Mouse (Mus musculus) embryonic facial prominence, embryonic 10.5 days (tissue): ENCODE data around the gene Slc25a54. TPM values are rescaled to one million over a fixed set of nuclear protein-coding genes. Genes with fewer than 3 reads are reported as not detected.

Source experiments
- DNase-seq: peaks from one replicate; pipeline ENCODE4 v3.0.0-alpha.2; 2017; ENCODE audit warnings: low spot score
- H3K27ac ChIP-seq: fragments of 300-500 bp; sonication (generic); replicated peaks from 2 replicates; pipeline ENCODE4 v1.5.1; 2016; ENCODE audit warnings: mild to moderate bottlenecking
- H3K27me3 ChIP-seq: fragments of 300-500 bp; sonication (generic); replicated peaks from 2 replicates; pipeline ENCODE4 v1.6.1; 2016; ENCODE audit warnings: low read depth, mild to moderate bottlenecking; ENCODE audit not compliant: poor library complexity, severe bottlenecking
- H3K36me3 ChIP-seq: fragments of 300-500 bp; sonication (generic); replicated peaks from 2 replicates; pipeline ENCODE4 v1.6.1; 2016; ENCODE audit warnings: mild to moderate bottlenecking, moderate library complexity
- H3K4me1 ChIP-seq: fragments of 300-500 bp; sonication (generic); 2 replicates; pipeline ENCODE4 v1.6.1; 2016
- H3K4me3 ChIP-seq: fragments of 300-500 bp; sonication (generic); 2 replicates; pipeline ENCODE4 v1.5.1; 2016; ENCODE audit warnings: mild to moderate bottlenecking, moderate library complexity
- H3K9me3 ChIP-seq: fragments of 300-500 bp; sonication (generic); 2 replicates; pipeline ENCODE4 v1.6.1; 2016; ENCODE audit warnings: mild to moderate bottlenecking
- WGBS: fragments of 180-500 bp; shearing (Covaris S2); methylation state at CpG from one replicate; pipeline ENCODE4 v1.1.7; 2016; 5-methylcytosine and 5-hydroxymethylcytosine counted together
- microRNA-seq: library from miRNA; unstranded; fragments of <30 nt; microRNA quantifications from one replicate; pipeline ENCODE4, GENCODE M21; 2017
- polyA plus RNA-seq: library from polyadenylated mRNA; unstranded; fragments of >200 nt; fragmentation: Nextera tagmentation; extraction: Ambion mirVana; gene quantifications from 2 replicates; pipeline ENCODE4 v1.2.1, GENCODE M21; 2016

Slc25a54 gene
- polyA plus RNA-seq, 1 experiment from 2014 or later: not detected

DNA sequence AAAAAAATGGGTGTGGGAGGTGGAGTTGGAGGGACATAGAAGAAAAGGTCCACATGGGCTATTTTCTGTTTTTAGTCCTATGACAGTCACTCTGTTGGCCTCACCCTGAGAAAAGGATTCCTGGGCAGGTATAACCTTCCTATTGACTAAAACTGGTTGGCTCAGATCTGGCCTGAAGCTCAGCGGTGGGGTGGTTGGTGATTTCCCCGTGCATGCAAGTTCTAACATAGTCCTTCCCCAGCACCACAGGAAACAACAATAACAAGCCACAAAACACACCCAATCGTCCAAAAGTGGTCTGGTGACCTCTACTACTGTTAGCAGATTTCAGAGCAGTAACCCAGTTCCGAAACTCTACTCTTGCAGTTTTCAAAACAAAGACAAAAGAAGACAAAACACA lies 52.7 kb downstream of the Slc25a54 start:
- H3K9me3 ChIP-seq: no peaks in the 10 kb centered on the region
- peaks cover 47% of the 10 kb centered on the region for H3K36me3 ChIP-seq
- H3K27ac ChIP-seq: no peak overlapping the region
- 85% methylated on average over 4 of the region's 4 CpGs for WGBS
- no peak overlapping the region for H3K4me3 ChIP-seq
- no peaks in the 10 kb centered on the region for H3K4me1 ChIP-seq
- no peak for DNase-seq
- no peaks in the 10 kb centered on the region for H3K27me3 ChIP-seq

DNA sequence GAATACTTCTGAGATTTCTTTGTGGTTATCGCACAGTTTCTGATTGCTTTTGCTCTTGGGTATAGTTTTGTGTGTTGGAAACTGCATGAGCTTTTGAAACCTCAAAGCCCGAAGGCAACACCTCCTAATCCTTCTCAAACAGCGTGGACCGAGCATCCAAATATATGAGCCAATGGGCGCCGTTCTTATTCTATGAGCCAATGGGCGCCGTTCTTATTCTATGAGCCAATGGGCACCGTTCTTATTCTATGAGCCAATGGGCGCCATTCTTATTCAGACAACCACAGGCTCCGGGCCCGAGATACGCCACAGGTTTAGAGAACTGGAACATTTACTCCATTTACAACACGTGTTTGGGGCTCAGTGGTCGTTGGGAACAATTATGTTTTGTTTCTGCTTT lies 53.8 kb downstream of the Slc25a54 start:
- Histone ChIP-seq H3K4me3 (no peak overlapping the region), H3K4me1 (no peaks in the 10 kb centered on the region), H3K36me3 (peaks cover 43% of the 10 kb centered on the region), H3K27ac (no peak overlapping the region), H3K9me3 (no peaks in the 10 kb centered on the region), H3K27me3 (no peaks in the 10 kb centered on the region)
- 95% methylated on average over 15 of the region's 15 CpGs for WGBS
- DNase-seq: no peak

DNA sequence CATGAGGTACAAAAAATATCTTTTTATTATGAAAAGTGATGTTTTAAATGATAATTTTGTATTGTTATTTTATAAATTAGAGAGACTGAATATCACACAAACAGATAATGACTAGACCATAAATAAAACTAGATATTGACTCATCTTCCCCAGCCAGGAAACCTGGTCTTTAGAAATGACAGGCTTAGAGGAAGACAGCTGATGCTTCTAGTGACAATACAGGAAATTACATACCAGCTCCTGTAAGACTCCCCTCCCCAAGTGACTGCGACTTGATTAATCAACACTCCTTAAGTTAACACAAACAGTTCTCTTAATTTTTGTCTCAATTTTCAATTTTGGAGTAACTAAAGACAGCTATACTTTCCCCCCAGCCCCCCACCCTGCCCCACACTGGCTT lies 55.1 kb downstream of the Slc25a54 start:
- H3K27ac ChIP-seq: no peak overlapping the region
- no peak for DNase-seq
- WGBS: 83% methylated on average over 1 of the region's 1 CpGs
- H3K36me3 ChIP-seq: peaks cover 43% of the 10 kb centered on the region
- no peaks in the 10 kb centered on the region for H3K27me3 ChIP-seq
- H3K4me3 ChIP-seq: no peak overlapping the region
- H3K9me3 ChIP-seq: no peaks in the 10 kb centered on the region
- no peaks in the 10 kb centered on the region for H3K4me1 ChIP-seq

DNA sequence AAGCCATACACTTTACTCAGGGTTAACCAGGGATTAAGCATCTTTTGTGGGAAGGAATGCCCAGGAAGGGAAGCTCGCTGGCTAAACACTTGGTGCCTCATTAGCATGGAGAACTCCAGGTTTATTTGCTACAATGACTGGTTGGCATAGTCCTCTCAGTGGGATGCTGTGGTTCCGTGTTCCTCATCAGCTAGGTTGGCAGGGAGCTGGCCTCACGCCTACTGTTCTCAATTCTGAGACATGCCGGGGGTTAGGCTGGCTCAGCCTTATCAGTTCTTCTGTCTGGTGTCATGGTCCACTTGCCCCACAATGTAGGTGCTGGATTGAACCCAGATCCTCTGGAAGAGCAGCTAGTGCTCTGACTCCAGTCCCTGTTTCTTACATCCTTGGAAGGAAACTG lies 72.3 kb downstream of the Slc25a54 start:
- no peaks in the 10 kb centered on the region for H3K4me1 ChIP-seq
- DNase-seq: no peak
- 91% methylated on average over 4 of the region's 4 CpGs for WGBS
- no peaks in the 10 kb centered on the region; the same call in 1 of the 2 replicates for H3K36me3 ChIP-seq
- no peak overlapping the region for H3K27ac ChIP-seq
- H3K4me3 ChIP-seq: no peak overlapping the region
- no peaks in the 10 kb centered on the region for H3K27me3 ChIP-seq
- H3K9me3 ChIP-seq: no peaks in the 10 kb centered on the region

DNA sequence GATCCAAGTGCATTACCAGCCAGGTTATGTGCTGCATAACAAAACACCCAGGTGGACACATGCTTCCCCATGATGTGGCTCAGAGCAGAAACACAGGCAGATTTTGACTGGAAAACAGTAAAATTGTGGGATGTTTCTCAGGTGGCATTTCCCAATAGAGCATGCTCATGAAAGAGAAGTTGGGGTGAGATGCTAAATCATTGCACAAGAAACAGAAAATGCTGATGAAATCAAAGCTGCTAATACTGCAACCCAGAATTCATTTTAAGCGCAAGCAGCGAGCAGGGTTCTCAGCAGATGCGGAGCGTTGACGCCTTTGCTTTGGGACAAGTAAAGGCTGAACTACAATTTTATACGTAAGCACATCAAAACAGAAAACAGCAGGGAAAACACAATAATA lies 73.1 kb downstream of the Slc25a54 start:
- Histone ChIP-seq H3K27me3 (no peaks in the 10 kb centered on the region), H3K27ac (no peak overlapping the region), H3K4me1 (no peaks in the 10 kb centered on the region), H3K36me3 (peaks cover 2% of the 10 kb centered on the region; the same call in 1 of the 2 replicates), H3K9me3 (no peaks in the 10 kb centered on the region), H3K4me3 (no peak overlapping the region)
- DNase-seq: no peak
- 97% methylated on average over 6 of the region's 6 CpGs for WGBS

DNA sequence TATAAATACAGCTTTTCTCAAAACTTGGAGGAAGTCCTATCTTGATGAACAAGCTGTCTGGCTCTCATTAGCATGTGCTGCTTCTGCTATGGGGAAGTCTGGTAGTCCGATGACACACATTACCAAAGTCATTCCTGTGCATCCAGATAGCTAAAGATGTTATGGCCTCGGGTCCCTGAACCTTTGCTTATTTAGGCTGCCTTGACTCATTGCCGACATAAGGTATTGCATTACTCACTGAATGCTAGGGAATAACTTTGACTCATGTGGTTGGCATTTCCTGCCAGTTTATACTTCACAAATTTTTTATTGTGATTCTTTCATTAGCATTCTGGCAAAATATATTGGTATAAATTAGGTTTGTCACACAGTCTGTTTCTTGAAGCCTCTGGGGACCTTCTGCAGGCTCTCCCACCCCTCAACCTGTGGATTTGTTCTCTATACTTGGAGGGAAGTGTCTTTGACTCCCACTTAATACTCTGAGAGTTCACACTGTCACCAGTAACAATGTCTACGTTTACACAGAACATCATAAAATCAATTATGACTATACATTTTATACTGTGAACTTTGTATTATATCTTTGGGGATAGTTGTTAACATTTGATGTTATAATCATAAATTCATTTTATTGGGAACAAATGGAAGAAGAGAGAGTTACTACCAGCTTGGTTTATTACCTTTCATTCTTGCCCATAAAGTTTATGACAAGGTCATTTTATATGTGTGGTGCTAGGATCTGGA lies 75.8 kb downstream of the Slc25a54 start:
- DNase-seq: no peak
- WGBS: 83% methylated on average over 4 of the region's 4 CpGs
- Histone ChIP-seq H3K27ac (no peak overlapping the region), H3K4me3 (no peak overlapping the region), H3K9me3 (no peaks in the 10 kb centered on the region), H3K4me1 (no peaks in the 10 kb centered on the region), H3K27me3 (no peaks in the 10 kb centered on the region), H3K36me3 (peaks cover 28% of the 10 kb centered on the region)

DNA sequence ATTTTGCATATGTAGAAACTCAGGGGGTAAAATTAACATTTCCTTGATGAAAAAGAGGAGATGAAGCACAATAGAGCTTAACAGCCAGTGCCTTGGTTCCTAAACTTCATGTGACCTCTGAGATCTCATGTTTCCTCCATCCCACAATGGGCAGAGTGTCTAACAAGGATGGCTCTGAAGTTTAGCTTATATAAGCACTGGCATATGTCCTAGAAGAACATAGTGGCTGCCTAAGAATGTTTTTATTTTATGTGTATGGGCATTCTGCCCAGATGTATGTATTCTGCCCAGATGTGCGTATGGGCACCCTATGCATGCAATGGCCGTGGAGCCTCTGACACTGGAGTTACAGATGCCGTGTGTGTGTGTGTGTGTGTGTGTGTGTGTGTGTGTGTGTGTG lies 77.2 kb downstream of the Slc25a54 start:
- Histone ChIP-seq H3K9me3 (no peaks in the 10 kb centered on the region), H3K4me1 (no peaks in the 10 kb centered on the region), H3K27me3 (no peaks in the 10 kb centered on the region), H3K36me3 (peaks cover 28% of the 10 kb centered on the region), H3K4me3 (no peak overlapping the region), H3K27ac (no peak overlapping the region)
- 85% methylated on average over 3 of the region's 3 CpGs for WGBS
- DNase-seq: no peak

DNA sequence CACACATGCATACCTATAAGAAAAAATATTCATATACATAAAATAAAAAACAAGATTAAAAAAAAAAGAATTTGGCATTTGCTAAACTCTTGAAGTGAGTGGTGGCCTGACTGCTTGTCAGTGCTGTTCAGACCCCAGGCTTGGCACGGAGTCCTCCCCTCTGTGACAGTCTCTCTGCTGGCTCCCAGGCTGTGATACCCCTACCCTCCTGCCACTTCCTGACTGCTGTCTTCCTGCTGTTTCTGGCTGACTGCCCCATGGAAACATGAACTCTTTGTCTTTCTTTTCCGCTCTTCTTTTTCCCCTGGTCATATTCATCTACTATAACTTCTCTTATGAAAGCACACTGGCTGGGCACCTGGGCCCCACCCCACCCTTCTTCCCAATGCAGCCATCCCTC lies 83.8 kb downstream of the Slc25a54 start:
- peaks cover 49% of the 10 kb centered on the region for H3K36me3 ChIP-seq
- no peaks in the 10 kb centered on the region for H3K4me1 ChIP-seq
- 93% methylated on average over 2 of the region's 2 CpGs for WGBS
- H3K4me3 ChIP-seq: no peak overlapping the region
- no peak for DNase-seq
- no peak overlapping the region for H3K27ac ChIP-seq
- no peaks in the 10 kb centered on the region for H3K9me3 ChIP-seq
- no peaks in the 10 kb centered on the region for H3K27me3 ChIP-seq

DNA sequence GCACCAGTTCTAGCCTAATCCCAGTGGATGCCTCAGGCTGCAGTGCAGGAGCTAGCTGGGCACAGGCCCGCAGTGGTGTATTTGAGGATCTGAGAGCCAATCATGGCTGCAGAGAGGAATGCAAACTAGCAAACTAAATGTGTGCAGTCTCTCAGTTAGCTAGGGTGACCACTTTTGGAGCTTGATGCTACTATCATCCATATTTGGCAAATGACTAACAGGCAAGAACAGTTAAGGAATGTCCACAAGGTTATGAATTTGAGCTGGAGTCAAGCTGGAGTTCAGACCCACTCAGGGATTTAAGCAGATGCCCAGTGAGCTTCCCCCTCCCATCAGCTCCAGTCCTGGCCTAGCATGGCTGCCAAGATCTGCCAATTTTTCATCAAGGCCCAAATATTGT lies 84.4 kb downstream of the Slc25a54 start:
- Histone ChIP-seq H3K27me3 (no peaks in the 10 kb centered on the region), H3K4me1 (no peaks in the 10 kb centered on the region), H3K27ac (no peak overlapping the region), H3K36me3 (peaks cover 43% of the 10 kb centered on the region), H3K4me3 (no peak overlapping the region), H3K9me3 (no peaks in the 10 kb centered on the region)
- no peak for DNase-seq
- WGBS: 81% methylated on average over 1 of the region's 1 CpGs

DNA sequence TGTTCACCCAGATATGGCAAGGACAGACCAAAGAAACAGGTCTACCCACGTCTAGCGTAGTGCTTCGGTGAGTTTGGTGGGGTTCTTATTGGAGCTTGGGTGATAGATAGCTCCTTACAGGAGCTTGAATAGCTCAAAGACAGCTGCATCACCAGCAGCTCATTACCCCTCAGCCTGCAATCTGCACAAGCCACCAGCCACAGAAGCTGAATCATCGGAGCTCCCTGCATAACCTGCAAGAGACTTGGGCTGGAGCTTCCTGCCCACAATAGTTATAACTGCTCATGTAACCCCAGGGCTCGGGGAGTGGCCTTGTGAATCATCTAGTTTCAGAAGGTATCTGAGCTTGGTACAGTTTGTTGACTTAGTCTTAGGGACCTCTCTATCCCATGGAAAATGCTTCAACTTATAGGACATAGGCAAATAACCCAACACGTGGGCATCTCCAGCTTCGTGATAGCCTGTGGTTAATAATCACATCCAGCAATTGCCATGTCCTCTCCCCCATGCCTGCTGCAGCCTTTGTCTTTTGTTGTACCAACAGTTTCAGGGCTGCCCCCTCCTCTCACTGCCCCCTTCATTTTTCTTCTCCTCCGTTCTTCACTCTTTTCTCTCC lies 85.1 kb downstream of the Slc25a54 start:
- Histone ChIP-seq H3K27me3 (no peaks in the 10 kb centered on the region), H3K4me1 (no peaks in the 10 kb centered on the region), H3K36me3 (peaks cover 36% of the 10 kb centered on the region), H3K4me3 (no peak overlapping the region), H3K27ac (no peak overlapping the region), H3K9me3 (no peaks in the 10 kb centered on the region)
- WGBS: 90% methylated on average over 8 of the region's 8 CpGs
- DNase-seq: no peak

Small RNA genes within 50 kb of the gene (microRNA-seq; reads per million reads assigned to microRNA genes)
- not detected for gene Gm44384

Other genes starting within 250 kb of the Slc25a54 start
- 22.4 and 23.1 TPM in 2 replicates for gene Stxbp3, start 239.9 kb upstream of the Slc25a54 start, polyA plus RNA-seq
- 0.34 TPM in 1 of 2 replicates, not detected in the other for gene Fndc7, start 190.5 kb upstream of the Slc25a54 start, polyA plus RNA-seq
- 77.1 and 80.7 TPM in 2 replicates for gene Prpf38b, start 168.7 kb upstream of the Slc25a54 start, polyA plus RNA-seq
- gene Henmt1, start 140.6 kb upstream of the Slc25a54 start, polyA plus RNA-seq: 0.45 and 0.74 TPM in 2 replicates
- not detected in 2 replicates for gene Gm9857, start 140.0 kb upstream of the Slc25a54 start, polyA plus RNA-seq
- gene Fam102b, start 52.9 kb upstream of the Slc25a54 start, polyA plus RNA-seq: 4.6 and 5.7 TPM in 2 replicates
- 31.3 and 35.6 TPM in 2 replicates for gene Slc25a24, start 42.7 kb downstream of the Slc25a54 start, polyA plus RNA-seq